Comparison of ENCODE assay signal across 11 mouse cellular contexts in genomic region chr5:150601441-150602230, GRCm38 (mm10). TPM values are rescaled to one million over a fixed set of nuclear protein-coding genes. Genes with fewer than 3 reads are reported as not detected.
DNase-seq lines count a peak whose midpoint lies in the region; ATAC-seq and TF ChIP-seq lines count a peak whose summit lies in the region.
"Had no signal": no experiment of that assay in that cellular context is flagged by ENCODE, and none has a peak within 500 bp of the region (broad histone marks: within the 10 kb centered on the region; RNA-seq: fewer than 3 reads in every experiment).

No protein-coding gene starts in this region.

- no peak for TF ChIP-seq POLR2A in heart, adult 2 months (IDR thresholded peaks at IDR 0.05; ENCODE audit: insufficient read depth, low read depth, low read length)

- no peak for TF ChIP-seq EP300 in heart, adult 2 months (IDR thresholded peaks at IDR 0.05; ENCODE audit: insufficient read depth, low read depth, low read length)

- 0 out of 2 replicates have a peak overlapping the region, but pooled peaks have one; percentile 11 for H3K4me3 ChIP-seq in heart, adult 2 months
- no peak overlapping the region for H3K4me3 ChIP-seq in midbrain, embryonic 13.5 days (replicated peaks)

- H3K79me2 ChIP-seq in heart, adult 2 months (replicated peaks; ENCODE audit: control insufficient read depth, insufficient read depth, low read length), result no peaks in the 10 kb centered on the region

- ATAC-seq in erythroblast, adult 5-6 weeks (replicated peaks; ENCODE audit: low FRiP score, poor library complexity, severe bottlenecking), result peak; percentile 22; the same call in 1 of the 2 replicates
- ATAC-seq in midbrain, embryonic 13.5 days, result peak; percentile 71; the same call in 1 of the 2 replicates

- no peak overlapping the region for H3K9ac ChIP-seq in heart, adult 2 months (ENCODE audit: low read depth, low read length)
- H3K9ac ChIP-seq in midbrain, embryonic 13.5 days (replicated peaks), result no peak overlapping the region

- H3K4me2 ChIP-seq in midbrain, embryonic 13.5 days (replicated peaks), result no peak overlapping the region
- H3K4me2 ChIP-seq: heart, embryonic 11.5 days had no signal

- intact Hi-C loops in heart, adult 2 months (cut with DNase I), result no loop called here

- DNase-seq in heart, adult 2 months, result no peak
- no peak for DNase-seq in heart, postnatal 4 days
- peak; percentile 50 for DNase-seq in CD4-positive helper T cell, adult 2 months (ENCODE audit: low read depth, low spot score)
- DNase-seq in frontal cortex, postnatal 10 days (ENCODE audit: low spot score in 2 of 2), result no peak
- no peak for DNase-seq in cerebellum, adult 9-11 months
- DNase-seq in thymus, adult 18-20 months, result no peak
- DNase-seq: cerebellum, adult 11 months; kidney, adult 2 months had no signal

- no peaks in the 10 kb centered on the region for H3K4me1 ChIP-seq in heart, adult 2 months (ENCODE audit: control insufficient read depth, insufficient read depth, low read length)
- H3K4me1 ChIP-seq in midbrain, embryonic 13.5 days (replicated peaks), result peaks cover 14% of the 10 kb centered on the region

- no peaks in the 10 kb centered on the region for H3K36me3 ChIP-seq in heart, adult 2 months (ENCODE audit: control insufficient read depth, insufficient read depth, low read length)
- H3K36me3 ChIP-seq in midbrain, embryonic 13.5 days, result peaks cover 6% of the 10 kb centered on the region; the same call in 1 of the 2 replicates

- WGBS in heart, adult 2 months, result 81% methylated on average over 14 of the region's 14 CpGs
- whole genome bisulfite sequencing in midbrain, embryonic 13.5 days, result 67% methylated on average over 14 of the region's 14 CpGs

- H3K9me3 ChIP-seq in midbrain, embryonic 13.5 days, result no peaks in the 10 kb centered on the region

- no peaks in the 10 kb centered on the region for H3K27me3 ChIP-seq in heart, adult 2 months (ENCODE audit: control insufficient read depth, insufficient read depth, low read length)
- peaks cover 2% of the 10 kb centered on the region for H3K27me3 ChIP-seq in midbrain, embryonic 13.5 days

- H3K27ac ChIP-seq in heart, adult 2 months, result peak overlapping the region; percentile 12; the same call in 1 of the 2 replicates
- peak overlapping the region; percentile 47; the same call in 1 of the 2 replicates for H3K27ac ChIP-seq in midbrain, embryonic 13.5 days

- no peak for TF ChIP-seq CTCF in heart, adult 2 months (IDR thresholded peaks at IDR 0.05)

RNA-seq across cellular contexts. Expression of gene N4bp2l1, which starts 4.6 kb away (rescaled TPM):
- 1 to 10 TPM; 2.5 to 3.1 TPM for total RNA-seq in heart, adult 2 months (2021)
- polyA plus RNA-seq in heart, adult 2 months (2012; rRNA removed), result 2.7 and 4.7 TPM in 2 replicates
- 1 to 10 TPM; 2.5 to 2.6 TPM for total RNA-seq in heart, postnatal 4 days (2021)
- 21.3 and 36.5 TPM in 2 replicates for total RNA-seq in erythroblast, adult 5-6 weeks (2015; ENCODE audit: low replicate concordance)
- 10.5 and 13.7 TPM in 2 replicates for total RNA-seq in erythroblast, adult 5-6 weeks (2017; ENCODE audit: low replicate concordance)
- polyA plus RNA-seq in midbrain, embryonic 13.5 days (2015; fragmentation: Nextera tagmentation; extraction: Ambion mirVana), result 6.0 and 7.0 TPM in 2 replicates
